Mouse (Mus musculus) left cerebral cortex, adult 9 months (tissue): ENCODE measurements around the gene Gmppa.

Source experiments
- DNase-seq, 2 experiments: peaks; one replicate each; pipeline ENCODE4 v3.0.0; 2022; ENCODE audit warnings: low spot score in 2 of 2

The Gmppa gene

DNA sequence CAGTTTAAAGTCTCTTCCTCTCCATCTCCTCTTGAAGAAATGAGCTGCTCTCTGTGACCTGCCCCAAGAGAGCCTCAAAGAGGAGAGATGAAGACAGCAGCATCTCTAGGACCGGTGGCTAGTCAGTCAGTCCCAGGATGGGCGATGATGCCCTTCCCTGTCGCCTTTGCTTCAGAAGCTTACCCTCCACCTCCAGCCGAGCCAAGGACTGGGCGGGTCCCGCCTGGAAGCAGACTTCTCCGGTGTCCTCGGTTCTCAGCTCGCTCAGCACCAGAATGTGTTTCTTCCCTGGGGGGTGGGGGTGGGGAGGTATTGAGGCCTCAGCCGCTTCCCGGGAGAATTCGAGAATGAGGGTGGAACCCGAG lies 51.3 kb downstream of the Gmppa start:
- DNase-seq, result no peak

DNA sequence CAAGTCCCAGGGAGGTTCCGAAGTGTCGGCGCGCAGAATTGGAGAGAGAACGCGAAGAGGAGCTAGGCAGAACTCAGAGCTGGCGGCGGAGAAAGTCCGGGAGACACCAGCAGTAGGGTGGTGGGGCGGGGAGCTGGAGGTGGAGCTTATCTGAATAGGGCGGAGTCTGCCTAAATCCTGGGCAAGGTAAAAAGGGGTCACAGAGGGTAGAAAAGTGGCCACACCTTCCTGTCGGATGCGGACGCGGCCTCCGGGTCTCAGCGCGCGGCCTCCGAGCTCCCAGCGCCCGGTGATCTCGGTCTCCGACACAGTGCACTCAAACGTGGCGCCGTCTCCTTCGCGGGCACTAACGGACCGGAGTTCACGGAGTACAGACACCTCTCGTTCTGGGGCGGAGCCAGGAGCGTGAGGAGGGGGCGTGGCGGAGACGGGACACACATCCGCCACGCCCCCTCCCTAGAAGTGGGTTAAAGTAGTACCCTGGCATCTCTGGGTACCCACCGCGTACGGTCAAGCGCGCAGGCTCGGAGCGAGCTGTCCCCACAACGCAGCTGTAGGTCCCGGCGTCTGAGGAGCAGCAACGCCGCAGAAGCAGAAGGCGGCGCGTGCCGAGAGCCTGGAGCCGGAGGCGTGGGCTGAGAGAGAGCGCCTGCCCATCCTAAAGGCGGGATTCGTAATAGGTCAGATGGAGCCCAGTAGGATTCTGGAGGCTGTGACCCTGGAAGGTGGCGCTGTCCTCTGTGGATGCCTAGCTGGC lies 51.9 kb downstream of the Gmppa start:
- DNase-seq, result peak in 1 of 2 experiments; percentile 67

DNA sequence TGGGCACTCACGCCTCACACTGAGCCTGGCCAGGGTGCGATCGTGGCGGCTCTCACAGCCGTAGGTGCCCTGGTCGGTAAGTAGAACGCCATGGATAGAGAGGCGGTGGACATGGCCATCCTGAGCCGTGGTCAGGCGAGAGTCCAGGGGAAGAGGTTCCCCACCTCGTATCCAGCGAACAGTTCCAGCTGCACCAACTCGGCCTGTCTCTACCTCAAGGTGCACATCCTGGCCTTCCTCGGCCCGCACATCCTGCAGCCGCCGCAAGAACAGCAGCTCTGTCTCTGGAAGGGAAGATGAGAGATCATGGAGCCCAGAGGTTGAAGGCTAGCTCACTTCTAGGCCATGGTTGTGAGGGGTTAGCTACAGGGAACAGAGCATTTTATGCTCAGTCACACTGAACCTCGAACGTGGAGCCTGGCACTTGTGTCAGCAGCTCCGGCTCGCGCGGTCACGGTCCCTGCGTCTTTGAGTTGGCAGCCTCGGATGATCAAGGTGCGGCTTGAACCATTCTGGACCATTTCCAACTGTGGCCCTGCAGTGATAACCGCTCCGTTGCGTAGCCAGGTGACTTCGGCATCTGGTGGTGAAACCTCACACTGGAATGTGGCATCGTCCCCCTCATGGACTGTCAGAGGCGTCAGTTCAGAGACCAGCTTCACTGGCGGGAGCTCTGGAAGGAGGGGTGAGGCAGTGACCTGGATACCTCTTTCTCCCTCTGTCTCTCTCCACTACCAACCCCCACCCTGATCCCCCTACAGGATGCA lies 55.2 kb downstream of the Gmppa start:
- DNase-seq, result no peak

- no peak for DNase-seq
Measured at GRCm38 (mm10) chr1:75492579-75493170, 56.9 kb downstream of the Gmppa start.
